Mouse (Mus musculus) liver, postnatal 0 days (tissue): ENCODE data around the gene Ccdc3.

Experiments used
- CTCF ChIP-seq: sonication (generic); IDR thresholded peaks from 2 replicates; pipeline ENCODE4 v1.5.1; 2016; ENCODE audit warnings: antibody characterized with exemption, low read depth
- EP300 ChIP-seq: IDR thresholded peaks from 2 replicates; pipeline ENCODE4 v1.6.1; 2016; ENCODE audit warnings: antibody characterized with exemption, low read depth, mild to moderate bottlenecking

- TF ChIP-seq EP300 (no peak), CTCF (no peak)
Measured at GRCm38 (mm10) chr2:5241469-5241897, 103.9 kb downstream of the Ccdc3 start.
